18 mouse cellular contexts compared by ENCODE assay signal in the genomic region with DNA sequence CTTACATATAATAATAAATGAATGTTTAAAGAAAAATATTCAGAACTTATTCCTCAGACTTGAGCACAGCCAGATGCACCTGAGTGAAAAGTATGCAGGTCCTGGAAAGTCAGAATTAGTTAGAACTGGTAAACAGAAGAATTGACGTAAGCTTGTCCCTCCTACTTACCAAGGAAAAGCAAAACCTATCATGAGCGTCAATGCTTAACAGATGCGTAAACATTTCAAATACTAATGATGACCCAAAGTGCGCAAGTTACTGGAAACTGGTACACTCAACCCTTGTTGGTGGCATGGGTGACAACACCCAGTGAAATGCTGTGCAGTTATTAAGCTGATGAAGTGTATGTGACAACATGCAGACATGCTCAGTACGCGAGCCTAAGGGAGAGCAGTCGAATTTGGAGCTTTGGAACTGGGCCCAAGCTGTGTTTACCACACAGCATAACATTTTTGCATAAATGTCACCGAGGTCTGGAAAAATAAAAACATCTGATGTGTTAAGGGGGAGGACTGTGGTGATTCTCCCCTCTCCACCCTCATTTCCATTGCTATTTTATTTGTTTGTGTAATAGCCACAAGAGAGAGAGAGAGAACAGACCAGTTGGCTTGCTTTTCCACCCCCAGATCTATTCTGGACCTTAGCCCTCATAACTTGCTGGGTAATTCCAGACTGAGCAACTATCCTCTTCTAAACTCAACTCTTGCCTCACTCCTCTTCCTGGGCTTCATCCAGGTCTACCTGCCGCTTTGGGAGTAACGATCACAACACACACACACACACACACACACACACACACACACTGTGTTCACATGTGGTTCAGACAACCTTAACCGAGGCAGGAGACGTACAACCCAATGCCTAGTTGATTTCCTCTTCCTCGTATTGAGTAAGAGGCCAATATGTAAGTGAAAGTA. TPM values are rescaled to one million over a fixed set of nuclear protein-coding genes. Genes with fewer than 3 reads are reported as not detected.
DNase-seq lines count a peak whose midpoint lies in the region; ATAC-seq and TF ChIP-seq lines count a peak whose summit lies in the region.
"Had no signal": no experiment of that assay in that cellular context is flagged by ENCODE, and none has a peak within 500 bp of the region (broad histone marks: within the 10 kb centered on the region; RNA-seq: fewer than 3 reads in every experiment).

No protein-coding gene starts in this region.

- intact Hi-C loops in heart, postnatal 36 days (cut with DNase I) = no loop called here

- peak overlapping the region; percentile 51 for H3K4me3 ChIP-seq in liver, adult 2 months (ENCODE audit: insufficient read depth, low read depth, low read length)
- H3K4me3 ChIP-seq in liver, embryonic 12.5 days = no peak overlapping the region
- H3K4me3 ChIP-seq in lung, embryonic 14.5 days (ENCODE audit: low read depth, low read length) = no peak overlapping the region
- H3K4me3 ChIP-seq: heart, embryonic 12.5 days; hindbrain, embryonic 15.5 days; kidney, embryonic 15.5 days; left cerebral cortex, adult 2 months had no signal

- peak; percentile 96 for DNase-seq in liver, adult 2 months (ENCODE audit: extremely low read depth, low read depth, low spot score)
- peak; percentile 7 for DNase-seq in brain, adult 2 months (ENCODE audit: low read depth, low spot score)
- peak; percentile 93 for DNase-seq in lung, embryonic 14.5 days
- DNase-seq in lung, postnatal 4 days = peak; percentile 65 to 76
- no peak for DNase-seq in right cerebral cortex, postnatal 36 days (ENCODE audit: low spot score in 2 of 2)
- DNase-seq in heart, postnatal 36 days = no peak
- DNase-seq: adrenal gland, adult 2 months; cerebellum, postnatal 25 days; midbrain, embryonic 14.5 days; retina, postnatal 1 day had no signal

- peak overlapping the region; percentile 71 for H3K9ac ChIP-seq in liver, adult 2 months (ENCODE audit: low read depth, low read length)
- H3K9ac ChIP-seq in liver, embryonic 12.5 days = no peak overlapping the region
- H3K9ac ChIP-seq in lung, embryonic 14.5 days = no peak overlapping the region
- H3K9ac ChIP-seq: heart, embryonic 12.5 days; hindbrain, embryonic 15.5 days; kidney, embryonic 15.5 days had no signal

- H3K27ac ChIP-seq in liver, adult 2 months (replicated peaks; ENCODE audit: insufficient read depth, low read depth, low read length) = peak overlapping the region; percentile 100
- H3K27ac ChIP-seq in liver, embryonic 12.5 days = no peak overlapping the region
- H3K27ac ChIP-seq in lung, embryonic 14.5 days (ENCODE audit: low read depth) = no peak overlapping the region
- H3K27ac ChIP-seq: hindbrain, embryonic 15.5 days; kidney, embryonic 15.5 days; left cerebral cortex, adult 2 months; macrophage had no signal

- no peaks in the 10 kb centered on the region for H3K9me3 ChIP-seq in liver, embryonic 12.5 days (replicated peaks)
- H3K9me3 ChIP-seq in lung, embryonic 14.5 days (ENCODE audit: low read depth, low read length) = no peaks in the 10 kb centered on the region
- H3K9me3 ChIP-seq: G1E; heart, embryonic 12.5 days; hindbrain, embryonic 15.5 days; kidney, embryonic 15.5 days had no signal

- no peak for ATAC-seq in liver, embryonic 12.5 days
- ATAC-seq in lung, embryonic 14.5 days (ENCODE audit: insufficient read depth) = peak; percentile 91
- ATAC-seq: forebrain, embryonic 16.5 days had no signal

- H3K36me3 ChIP-seq in liver, adult 2 months (ENCODE audit: control insufficient read depth, insufficient read depth, low read length) = no peaks in the 10 kb centered on the region
- H3K36me3 ChIP-seq in liver, embryonic 12.5 days = no peaks in the 10 kb centered on the region
- no peaks in the 10 kb centered on the region for H3K36me3 ChIP-seq in lung, embryonic 14.5 days (ENCODE audit: insufficient read depth)
- H3K36me3 ChIP-seq: G1E; heart, embryonic 12.5 days; hindbrain, embryonic 15.5 days; kidney, embryonic 15.5 days had no signal

- no peak for TF ChIP-seq POLR2A in liver, adult 2 months (IDR thresholded peaks at IDR 0.05; ENCODE audit: extremely low read depth, insufficient read depth, low read length)

- WGBS in liver, adult 2 months = 16% methylated on average over 13 of the region's 13 CpGs
- WGBS in liver, embryonic 12.5 days (ENCODE audit: insufficient replicate concordance) = 66% methylated on average over 13 of the region's 13 CpGs
- WGBS in lung, embryonic 14.5 days = 68% methylated on average over 13 of the region's 13 CpGs

- H3K4me2 ChIP-seq in liver, embryonic 12.5 days = no peak overlapping the region
- no peak overlapping the region for H3K4me2 ChIP-seq in lung, embryonic 14.5 days
- H3K4me2 ChIP-seq: heart, embryonic 12.5 days; hindbrain, embryonic 15.5 days; kidney, embryonic 15.5 days had no signal

- no peaks in the 10 kb centered on the region for H3K27me3 ChIP-seq in liver, adult 2 months (ENCODE audit: control insufficient read depth, insufficient read depth, low read length)
- no peaks in the 10 kb centered on the region for H3K27me3 ChIP-seq in liver, embryonic 12.5 days (replicated peaks)
- no peaks in the 10 kb centered on the region for H3K27me3 ChIP-seq in lung, embryonic 14.5 days (ENCODE audit: insufficient read depth, low read length)
- H3K27me3 ChIP-seq: heart, embryonic 12.5 days; hindbrain, embryonic 15.5 days; kidney, embryonic 15.5 days had no signal

- H3K4me1 ChIP-seq in liver, adult 2 months (ENCODE audit: control insufficient read depth, insufficient read depth, low read length) = peaks cover 13% of the 10 kb centered on the region
- no peaks in the 10 kb centered on the region for H3K4me1 ChIP-seq in liver, embryonic 12.5 days
- H3K4me1 ChIP-seq in lung, embryonic 14.5 days (ENCODE audit: insufficient read depth) = no peaks in the 10 kb centered on the region
- H3K4me1 ChIP-seq: hindbrain, embryonic 15.5 days; kidney, embryonic 15.5 days had no signal

- TF ChIP-seq CTCF in liver, adult 2 months (IDR thresholded peaks at IDR 0.05; ENCODE audit: low read depth, low read length) = no peak
- no peak for TF ChIP-seq CTCF in lung, embryonic 14.5 days (IDR thresholded peaks at IDR 0.05; ENCODE audit: low read depth)

- H3K79me2 ChIP-seq in liver, adult 2 months (ENCODE audit: control insufficient read depth, insufficient read depth, low read length) = no peaks in the 10 kb centered on the region

RNA-seq across cellular contexts. Expression of gene Abhd17c, which starts 49.7 kb away (rescaled TPM):
- 32.4 and 49.3 TPM in 2 replicates for total RNA-seq in liver, adult 2 months (2014; rRNA removed)
- 102 and 104 TPM in 2 replicates for polyA plus RNA-seq in liver, adult 2 months (2012; rRNA removed)
- 44.9 and 45.4 TPM in 2 replicates for polyA plus RNA-seq in liver, embryonic 12.5 days (2016; fragmentation: Nextera tagmentation; extraction: Ambion mirVana)
- polyA plus RNA-seq in lung, embryonic 14.5 days (2014; fragmentation: Nextera tagmentation; extraction: Ambion mirVana) = 75.6 and 87.8 TPM in 2 replicates
- 10 to 100 TPM; 27.9 to 28.0 TPM for total RNA-seq in heart, postnatal 36 days (2021)

Comparison
In these comparisons a context has a peak if more than half of its experiments do, and no peak if none do; other contexts are left out.
1. DNase-seq: peak in liver, adult 2 months (single experiment), brain, adult 2 months (single experiment), lung, embryonic 14.5 days (single experiment) and lung, postnatal 4 days (2 of 2); none in right cerebral cortex, postnatal 36 days (0 of 2) and heart, postnatal 36 days (0 of 2).